Mouse (Mus musculus): ENCODE results near the gene Bhmt. TPM values are rescaled to one million over a fixed set of nuclear protein-coding genes. Genes with fewer than 3 reads are reported as not detected.
"Not testable (repeated sequence)": the region's sequence is repeated elsewhere in the genome, so short reads cannot be mapped to it uniquely, and the experiment has no call there.

The Bhmt gene
- total RNA-seq, 2 experiments from 2014 or later: not detected

- no peak for DNase-seq
Observed at GRCm38 (mm10) chr13:93607701-93608100, 30.1 kb downstream of the Bhmt start.

- DNase-seq: no peak
Observed at GRCm38 (mm10) chr13:93606868-93607578, 30.7 kb downstream of the Bhmt start.

- DNase-seq: peak; percentile 28 to 33
Observed at GRCm38 (mm10) chr13:93604698-93605097, 33.1 kb downstream of the Bhmt start.

- no peak for DNase-seq
Observed at GRCm38 (mm10) chr13:93601527-93601926, 36.2 kb downstream of the Bhmt start.

DNA sequence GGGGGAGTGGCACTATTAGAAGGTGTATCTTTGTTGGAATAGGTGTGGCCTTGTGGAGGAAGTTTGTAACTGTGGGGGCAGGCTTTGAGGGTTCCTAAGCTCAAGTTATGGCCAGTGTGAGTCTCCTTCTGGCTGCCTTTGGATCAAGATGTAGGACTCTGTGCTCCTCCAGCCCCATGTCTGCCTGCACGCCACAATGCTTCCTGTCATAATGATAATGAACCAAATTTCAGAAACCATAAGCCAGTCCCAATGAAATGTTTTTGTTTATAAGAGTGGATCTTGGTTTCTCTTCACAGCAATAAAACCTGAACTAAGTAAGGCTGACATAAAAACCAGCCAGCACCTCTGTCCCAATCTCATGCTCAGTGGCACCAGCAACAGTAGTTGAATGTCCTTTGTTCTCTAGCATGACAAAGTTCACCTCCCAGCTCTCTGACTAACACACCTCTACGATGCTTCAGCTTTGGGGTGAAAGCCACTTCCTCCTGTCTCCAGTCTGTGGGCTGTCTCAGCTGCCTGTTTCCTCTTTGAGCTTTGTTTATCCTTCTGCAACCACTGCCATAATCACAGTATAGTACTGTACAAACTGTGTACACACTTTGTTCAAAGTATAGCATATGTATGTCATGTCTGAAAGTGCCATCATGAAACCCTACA, 44.6 kb downstream of the Bhmt start:
- DNase-seq: no peak

DNA sequence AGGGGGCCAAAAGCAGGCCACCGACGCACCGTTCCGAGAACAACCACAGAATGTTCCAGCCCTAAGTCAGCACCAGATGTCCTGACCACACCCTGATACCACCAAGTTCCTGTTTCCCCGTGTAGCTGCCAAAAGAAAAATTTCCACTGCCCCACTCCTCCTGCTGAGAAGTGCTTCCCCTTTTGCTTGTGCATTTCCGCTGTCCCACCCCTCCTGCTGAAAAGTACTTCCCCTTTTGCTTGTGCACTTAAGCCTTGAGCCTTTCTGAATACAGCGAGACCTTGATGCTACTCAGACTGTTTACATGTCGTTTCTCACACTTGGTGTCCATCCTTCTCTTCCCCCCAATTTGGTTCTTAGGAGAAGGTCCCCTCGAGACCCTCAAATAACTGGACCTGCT, 55.2 kb downstream of the Bhmt start:
- DNase-seq: not testable (repeated sequence)

- DNase-seq: no peak
Observed at GRCm38 (mm10) chr13:93580431-93580830, 57.3 kb downstream of the Bhmt start.

- DNase-seq: no peak
Observed at GRCm38 (mm10) chr13:93569676-93570075, 68.1 kb downstream of the Bhmt start.

Other genes starting within 250 kb of the Bhmt start
- gene Jmy, start 138.2 kb downstream of the Bhmt start, total RNA-seq (2021): 10 to 100 TPM; 40.9 to 41.8 TPM
- under 1 TPM; 0.27 to 0.40 TPM for gene Bhmt2, start 36.3 kb upstream of the Bhmt start, total RNA-seq (2021)
- under 1 TPM; 0.20 to 0.32 TPM for gene Dmgdh, start 36.5 kb upstream of the Bhmt start, total RNA-seq (2021)
- gene Arsb, start 133.7 kb upstream of the Bhmt start, total RNA-seq (2021): 10 to 100 TPM; 83.4 to 88.0 TPM

Measured in layer of hippocampus, postnatal 36 days (tissue).